Mouse (Mus musculus) heart, embryonic 13.5 days (tissue): ENCODE results near the gene Pole. TPM values are rescaled to one million over a fixed set of nuclear protein-coding genes. Genes with fewer than 3 reads are reported as not detected.
A peak's percentile ranks its signal among the peaks of the same experiment; 100 is the strongest.

Experiments used
- ATAC-seq: fragments of 200-750 bp; cut with Nextera tagmentation; 2 replicates; pipeline ENCODE4 v1.8.0; 2017; ENCODE audit warnings: moderate TSS enrichment; ENCODE audit not compliant: insufficient number of reproducible peaks, low FRiP score, low TSS enrichment; ENCODE audit errors: extremely low read depth
- H3K27ac ChIP-seq: fragments of 300-500 bp; sonication (generic); replicated peaks from 2 replicates; pipeline ENCODE4 v1.5.1; 2015; ENCODE audit warnings: moderate library complexity, mild to moderate bottlenecking, inconsistent platforms
- H3K27me3 ChIP-seq: fragments of 300-500 bp; sonication (generic); replicated peaks from 2 replicates; pipeline ENCODE4 v1.6.1; 2015; ENCODE audit warnings: mild to moderate bottlenecking, inconsistent platforms
- H3K36me3 ChIP-seq: fragments of 300-500 bp; sonication (generic); 2 replicates; pipeline ENCODE4 v1.6.1; 2015; ENCODE audit warnings: mild to moderate bottlenecking, inconsistent platforms
- H3K4me1 ChIP-seq: fragments of 300-500 bp; sonication (generic); 2 replicates; pipeline ENCODE4 v1.6.1; 2015; ENCODE audit warnings: inconsistent platforms
- H3K4me2 ChIP-seq: fragments of 300-500 bp; sonication (generic); 2 replicates; pipeline ENCODE4 v1.6.1; 2015; ENCODE audit warnings: inconsistent platforms, mild to moderate bottlenecking, moderate library complexity
- H3K4me3 ChIP-seq: fragments of 300-500 bp; sonication (generic); 2 replicates; pipeline ENCODE4 v1.5.1; 2015; ENCODE audit warnings: moderate library complexity, mild to moderate bottlenecking, inconsistent platforms
- H3K9ac ChIP-seq: fragments of 300-500 bp; sonication (generic); 2 replicates; pipeline ENCODE4 v1.6.1; 2015; ENCODE audit warnings: inconsistent platforms, mild to moderate bottlenecking, moderate library complexity
- H3K9me3 ChIP-seq: fragments of 300-500 bp; sonication (generic); 2 replicates; pipeline ENCODE4 v1.6.1; 2016; ENCODE audit warnings: inconsistent platforms
- WGBS: fragments of 180-500 bp; shearing (Covaris S2); methylation state at CpG from one replicate; pipeline ENCODE4 v1.1.7; 2015; ENCODE audit warnings: mixed read lengths; 5-methylcytosine and 5-hydroxymethylcytosine counted together
- polyA plus RNA-seq: library from polyadenylated mRNA; unstranded; fragments of >200 nt; fragmentation: Nextera tagmentation; extraction: Ambion mirVana; gene quantifications from 2 replicates; pipeline ENCODE4 v1.2.1, GENCODE M21; 2015

Pole gene
- polyA plus RNA-seq, 1 experiment from 2014 or later = 17.7 TPM

GRCm38 (mm10) chr5:110379086-110379485 is 93.0 kb downstream of the Pole start:
- no peaks in the 10 kb centered on the region for H3K27me3 ChIP-seq
- peaks cover 4% of the 10 kb centered on the region; the same call in 1 of the 2 replicates for H3K4me1 ChIP-seq
- ATAC-seq = no peak
- 86% methylated on average over 15 of the region's 15 CpGs for WGBS
- H3K36me3 ChIP-seq = peaks cover 59% of the 10 kb centered on the region
- no peak overlapping the region for H3K9ac ChIP-seq
- H3K4me2 ChIP-seq = no peak overlapping the region
- H3K27ac ChIP-seq = no peak overlapping the region
- no peaks in the 10 kb centered on the region for H3K9me3 ChIP-seq
- H3K4me3 ChIP-seq = no peak overlapping the region

GRCm38 (mm10) chr5:110379823-110380222 is 93.7 kb downstream of the Pole start:
- Histone ChIP-seq H3K27ac (no peak overlapping the region), H3K27me3 (no peaks in the 10 kb centered on the region), H3K4me3 (no peak overlapping the region), H3K36me3 (peaks cover 52% of the 10 kb centered on the region), H3K9me3 (no peaks in the 10 kb centered on the region), H3K4me2 (no peak overlapping the region), H3K4me1 (peaks cover 4% of the 10 kb centered on the region; the same call in 1 of the 2 replicates), H3K9ac (no peak overlapping the region)
- 86% methylated on average over 4 of the region's 4 CpGs for WGBS
- ATAC-seq = no peak

DNA sequence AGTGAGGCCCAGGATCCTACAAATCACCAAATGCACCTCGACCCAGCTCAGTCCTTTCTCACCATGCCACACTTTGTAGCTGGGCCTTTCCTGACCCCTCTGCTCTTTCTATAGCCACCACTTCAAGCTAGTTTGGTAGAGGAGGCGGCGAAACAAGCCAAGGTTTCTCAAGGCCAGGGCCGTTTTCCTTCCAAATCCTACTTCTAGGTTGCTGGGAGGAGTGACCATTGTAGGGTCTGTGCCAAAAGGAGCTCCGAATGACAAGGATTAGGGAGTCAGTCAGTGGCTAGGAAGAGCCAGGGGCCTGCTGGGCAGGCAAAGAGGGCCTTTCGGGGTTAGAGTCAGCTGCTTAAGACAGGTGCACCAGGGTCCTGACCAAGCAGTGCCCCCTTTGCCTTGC is 98.4 kb downstream of the Pole start:
- no peak for ATAC-seq
- H3K9me3 ChIP-seq = no peaks in the 10 kb centered on the region

DNA sequence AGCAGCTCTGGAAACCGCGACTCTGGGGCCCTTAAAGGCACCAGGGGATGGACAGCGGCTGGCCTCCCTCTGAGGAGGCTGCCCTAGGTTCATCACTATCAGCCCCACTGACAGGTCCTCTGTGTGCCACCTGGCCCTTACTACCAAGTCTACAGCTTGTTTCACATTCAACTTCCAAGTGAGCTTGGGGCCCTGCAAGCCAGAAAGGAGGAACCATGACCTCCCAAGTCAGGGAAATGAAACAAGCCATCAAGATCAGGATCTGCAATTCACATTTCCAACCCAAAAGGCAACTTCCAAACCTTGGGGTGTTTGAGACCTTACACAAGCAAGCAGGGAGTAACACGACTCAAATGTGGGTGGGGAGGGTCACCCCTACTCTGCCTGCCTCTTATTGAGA is 99.2 kb downstream of the Pole start:
- no peaks in the 10 kb centered on the region for H3K9me3 ChIP-seq
- no peak overlapping the region for H3K4me3 ChIP-seq
- peak overlapping the region; percentile 76 for H3K4me2 ChIP-seq

More for the DNA sequence above, 98.4 kb downstream of the Pole start:
- peaks cover 21% of the 10 kb centered on the region for H3K27me3 ChIP-seq
- H3K36me3 ChIP-seq = peaks cover 8% of the 10 kb centered on the region
- no peak overlapping the region for H3K4me3 ChIP-seq
- H3K4me2 ChIP-seq = no peak overlapping the region
- peaks cover 28% of the 10 kb centered on the region for H3K4me1 ChIP-seq
- WGBS = 85% methylated on average over 6 of the region's 6 CpGs
- H3K27ac ChIP-seq = no peak overlapping the region
- H3K9ac ChIP-seq = no peak overlapping the region

DNA sequence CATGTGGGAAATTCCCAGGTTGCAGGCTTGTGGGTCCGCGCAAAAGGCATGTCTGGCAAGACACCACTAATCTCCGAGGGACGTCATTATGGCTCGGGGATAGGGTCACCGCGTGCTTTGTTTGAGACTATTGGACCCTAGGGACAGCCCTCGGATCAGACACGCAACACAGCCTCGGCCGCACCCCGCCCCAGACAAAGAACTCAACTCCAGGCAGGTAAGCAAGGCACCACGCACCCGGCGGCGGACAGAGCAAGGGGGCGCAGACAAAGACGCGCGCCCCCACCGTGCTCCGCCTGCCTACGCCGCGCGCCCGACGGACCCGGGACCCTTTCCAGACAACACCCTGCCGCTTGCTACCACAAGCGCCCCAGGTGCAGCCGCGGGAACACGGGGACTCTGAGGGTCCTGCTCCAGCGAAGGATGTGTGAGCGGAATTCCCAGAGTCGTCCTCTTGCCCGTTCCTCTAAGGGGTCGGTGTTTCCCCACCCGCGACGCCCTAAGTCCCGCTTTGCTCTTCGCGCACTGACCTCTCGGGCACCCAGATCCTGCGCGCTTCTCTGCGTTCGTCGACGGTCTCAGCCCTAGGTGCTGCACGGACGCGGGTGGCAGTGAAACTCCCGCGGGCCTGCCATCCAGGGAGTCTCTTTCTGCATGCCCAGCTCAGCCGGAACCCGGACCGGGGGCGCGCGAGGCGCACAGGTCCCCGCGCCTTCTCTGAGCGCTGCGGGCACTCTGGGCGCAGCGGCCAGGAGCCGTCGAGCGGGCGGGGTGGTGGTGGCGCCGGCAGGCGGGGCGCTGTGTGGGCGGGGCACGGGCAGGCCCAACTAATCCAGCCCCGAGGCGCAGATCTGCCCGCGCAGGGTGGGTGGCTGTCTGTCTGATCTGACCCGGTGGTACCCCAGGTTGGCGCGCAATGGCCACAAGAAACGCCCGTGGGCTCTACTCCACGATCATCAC is 100.5 kb downstream of the Pole start:
- H3K27me3 ChIP-seq = peaks cover 21% of the 10 kb centered on the region
- H3K9ac ChIP-seq = peak overlapping the region; percentile 79
- ATAC-seq = peak; percentile 43; the same call in 1 of the 2 replicates
- no peaks in the 10 kb centered on the region for H3K9me3 ChIP-seq
- 2% methylated on average over 90 of the region's 90 CpGs for WGBS
- peak overlapping the region; percentile 62 for H3K4me3 ChIP-seq
- H3K27ac ChIP-seq = no peak overlapping the region
- H3K36me3 ChIP-seq = no peaks in the 10 kb centered on the region
- H3K4me2 ChIP-seq = peak overlapping the region; percentile 76
- H3K4me1 ChIP-seq = peaks cover 34% of the 10 kb centered on the region

More for the DNA sequence above, 99.2 kb downstream of the Pole start:
- ATAC-seq = no peak
- no peak overlapping the region; the same call in 1 of the 2 replicates for H3K9ac ChIP-seq
- H3K27me3 ChIP-seq = peaks cover 21% of the 10 kb centered on the region
- WGBS = 34% methylated on average over 4 of the region's 4 CpGs
- H3K27ac ChIP-seq = no peak overlapping the region
- peaks cover 7% of the 10 kb centered on the region for H3K36me3 ChIP-seq
- peaks cover 34% of the 10 kb centered on the region for H3K4me1 ChIP-seq

Other genes with a start within 250 kb of the Pole start
- gene Gm17655, start 213.8 kb upstream of the Pole start, polyA plus RNA-seq = 2.5 and 3.4 TPM in 2 replicates
- gene Gm35315, start 191.9 kb upstream of the Pole start, polyA plus RNA-seq = 0.47 and 0.82 TPM in 2 replicates
- 0.94 and 1.1 TPM in 2 replicates for gene Plcxd1, start 186.3 kb upstream of the Pole start, polyA plus RNA-seq
- gene Gtpbp6, start 178.1 kb upstream of the Pole start, polyA plus RNA-seq = 21.1 and 23.1 TPM in 2 replicates
- gene Zfp605, start 176.2 kb upstream of the Pole start, polyA plus RNA-seq = 2.4 and 3.3 TPM in 2 replicates
- 25.8 and 29.9 TPM in 2 replicates for gene Chfr, start 150.5 kb upstream of the Pole start, polyA plus RNA-seq
- 15.1 and 15.6 TPM in 2 replicates for gene Golga3, start 109.6 kb upstream of the Pole start, polyA plus RNA-seq
- 16.1 and 16.3 TPM in 2 replicates for gene Ankle2, start 55.3 kb upstream of the Pole start, polyA plus RNA-seq
- 47.4 and 56.3 TPM in 2 replicates for gene Pgam5, start 16.4 kb upstream of the Pole start, polyA plus RNA-seq
- 16.0 and 19.1 TPM in 2 replicates for gene Pxmp2, start 120 bp upstream of the Pole start, polyA plus RNA-seq
- 0.51 and 0.88 TPM in 2 replicates for gene P2rx2, start 56.9 kb downstream of the Pole start, polyA plus RNA-seq
- not detected in 2 replicates for gene Lrcol1, start 58.4 kb downstream of the Pole start, polyA plus RNA-seq
- gene Fbrsl1, start 162.2 kb downstream of the Pole start, polyA plus RNA-seq = 6.2 and 7.0 TPM in 2 replicates